Mouse (Mus musculus) embryo, embryonic 10.5 days (tissue): Measurements from ENCODE around the gene L3mbtl1.
"Not testable (repeated sequence)": the region's sequence is repeated elsewhere in the genome, so short reads cannot be mapped to it uniquely, and the experiment has no call there.

Source experiments
- DNase-seq: peaks from one replicate; pipeline ENCODE4 v3.0.0-alpha.2; 2015; ENCODE audit warnings: low spot score

Gene L3mbtl1

GRCm38 (mm10) chr2:162943148-162943846 is at the start of gene L3mbtl1:
L3mbtl1 (plus strand) TSS chr2:162943472.
- peak; percentile 27 for DNase-seq

- not testable (repeated sequence) for DNase-seq
These were observed 44.0 kb upstream of the L3mbtl1 start for GRCm38 (mm10) chr2:162899256-162899655.

GRCm38 (mm10) chr2:162899880-162900589 is 43.2 kb upstream of the L3mbtl1 start:
- DNase-seq, result no peak

- peak; percentile 26 for DNase-seq
These were observed 42.7 kb upstream of the L3mbtl1 start for GRCm38 (mm10) chr2:162900590-162900916.

- DNase-seq, result no peak
These were observed 37.4 kb upstream of the L3mbtl1 start for GRCm38 (mm10) chr2:162905902-162906301.

GRCm38 (mm10) chr2:162908052-162908491 is 35.2 kb upstream of the L3mbtl1 start:
- peak; percentile 44 for DNase-seq

- DNase-seq, result no peak
These were observed 29.2 kb upstream of the L3mbtl1 start for GRCm38 (mm10) chr2:162914040-162914439.

- DNase-seq, result peak; percentile 40
These were observed 28.8 kb upstream of the L3mbtl1 start for GRCm38 (mm10) chr2:162914519-162914918.

- DNase-seq, result no peak
These were observed 23.3 kb upstream of the L3mbtl1 start for GRCm38 (mm10) chr2:162919926-162920325.

- DNase-seq, result peak; percentile 83
These were observed 21.1 kb upstream of the L3mbtl1 start for GRCm38 (mm10) chr2:162922183-162922582.

- no peak for DNase-seq
These were observed 20.4 kb upstream of the L3mbtl1 start for GRCm38 (mm10) chr2:162922834-162923233.

GRCm38 (mm10) chr2:162924126-162924525 is 19.1 kb upstream of the L3mbtl1 start:
- no peak for DNase-seq

GRCm38 (mm10) chr2:162927918-162928585 is 15.2 kb upstream of the L3mbtl1 start:
- DNase-seq, result no peak

GRCm38 (mm10) chr2:162929704-162930103 is 13.6 kb upstream of the L3mbtl1 start:
- no peak for DNase-seq

GRCm38 (mm10) chr2:162930516-162931122 is 12.7 kb upstream of the L3mbtl1 start:
- DNase-seq, result peak; percentile 76

- DNase-seq, result peak; percentile 95
These were observed 12.1 kb upstream of the L3mbtl1 start, which contains the start of gene Srsf6 for GRCm38 (mm10) chr2:162931123-162931673. Srsf6 (plus strand) TSS chr2:162931528.

- DNase-seq, result peak; percentile 76
These were observed 11.3 kb upstream of the L3mbtl1 start for GRCm38 (mm10) chr2:162931674-162932650.

GRCm38 (mm10) chr2:162932706-162933105 is 10.6 kb upstream of the L3mbtl1 start:
- DNase-seq, result peak; percentile 59

- DNase-seq, result no peak
These were observed 8.9 kb upstream of the L3mbtl1 start for GRCm38 (mm10) chr2:162934421-162934820.

GRCm38 (mm10) chr2:162935700-162936099 is 7.6 kb upstream of the L3mbtl1 start:
- no peak for DNase-seq

- no peak for DNase-seq
These were observed 3.7 kb upstream of the L3mbtl1 start for GRCm38 (mm10) chr2:162939562-162939961.
